Mouse (Mus musculus): ENCODE data around the gene Map2k3. TPM values are rescaled to one million over a fixed set of nuclear protein-coding genes. Genes with fewer than 3 reads are reported as not detected.

Map2k3 gene
- total and polyA plus RNA-seq, 3 experiments = 13.7 to 92.5 (median 35.5) TPM

DNA sequence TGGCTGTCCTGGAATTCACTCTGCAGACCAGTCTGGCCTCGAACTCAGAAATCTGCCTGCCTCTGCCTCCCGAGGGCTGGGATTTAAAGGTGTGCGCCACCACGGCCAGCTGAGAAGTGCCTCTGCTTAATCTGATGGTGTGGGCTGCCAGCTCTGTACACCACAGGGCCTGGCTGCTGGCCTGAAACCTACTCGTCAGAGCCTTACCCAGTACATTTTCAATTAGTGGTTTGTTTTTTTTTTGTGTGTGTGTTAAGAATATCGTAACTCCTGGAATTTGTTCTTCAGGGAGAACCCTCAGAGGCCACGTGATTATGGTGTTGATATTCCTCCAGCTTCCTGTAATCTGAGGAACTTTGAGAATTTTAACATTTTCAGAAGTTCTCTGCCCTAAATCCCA, 29.8 kb upstream of the Map2k3 start:
- Histone ChIP-seq H3K27me3 (replicated peaks) (no peaks in the 10 kb centered on the region), H3K4me3 (replicated peaks in 1 of 3; ENCODE audit: low read depth in 2 of 3, low read length in 2 of 3, poor library complexity in 1 of 3) (no peak overlapping the region), H3K79me2 (replicated peaks; ENCODE audit: control insufficient read depth, extremely low read depth, insufficient read depth, poor library complexity, severe bottlenecking) (no peaks in the 10 kb centered on the region), H3K4me2 (ENCODE audit: insufficient read depth, low read depth, poor library complexity, severe bottlenecking) (no peak overlapping the region), H3K27ac (ENCODE audit: insufficient read depth, low read depth) (no peak overlapping the region), H3K9ac (ENCODE audit: insufficient read depth, low read depth) (no peak overlapping the region), H3K4me1 (ENCODE audit: control insufficient read depth in 1 of 2, insufficient read depth in 2 of 2) (0 out of 4 replicates have a peak, but pooled peaks cover 0 to 2% of the 10 kb centered on the region in 2 experiments), H3K9me3 (replicated peaks; ENCODE audit: low read length) (no peaks in the 10 kb centered on the region), H3K36me3 (replicated peaks in 1 of 2; ENCODE audit: control insufficient read depth in 1 of 2, insufficient read depth in 1 of 2, low read length in 1 of 2) (peaks cover 13 to 35% of the 10 kb centered on the region in 2 experiments)
- DNase-seq (ENCODE audit: extremely low read depth) = no peak
- TF ChIP-seq MYC (IDR thresholded peaks at IDR 0.05; ENCODE audit: low read depth, low read length) (no peak), TBP (conservative IDR thresholded peaks at IDR 0.05; ENCODE audit: low read depth, low read length) (no peak), POLR2AphosphoS2 (IDR thresholded peaks at IDR 0.05; ENCODE audit: low read depth, low read length) (no peak), HCFC1 (IDR thresholded peaks at IDR 0.05; ENCODE audit: low read depth, low read length) (no peak), ZMIZ1 (IDR thresholded peaks at IDR 0.05; ENCODE audit: low read depth, low read length) (no peak), MAFK (IDR thresholded peaks at IDR 0.05; ENCODE audit: insufficient replicate concordance, low read length) (no peak)
- dilution Hi-C loops (cut with MboI; ENCODE audit: extremely low pct_ligation_motif_present, extremely low pct_unique_long_range_greater_than_20kb, low sequenced_read_pairs) (no loop called here), in situ Hi-C loops (cut with MboI; ENCODE audit: low pct_ligation_motif_present, low pct_unique_long_range_greater_than_20kb, low sequenced_read_pairs) (loop anchor here (10.0 kb wide), 1 partner anchor 143 kb away; no protein-coding TSS in a partner anchor)

DNA sequence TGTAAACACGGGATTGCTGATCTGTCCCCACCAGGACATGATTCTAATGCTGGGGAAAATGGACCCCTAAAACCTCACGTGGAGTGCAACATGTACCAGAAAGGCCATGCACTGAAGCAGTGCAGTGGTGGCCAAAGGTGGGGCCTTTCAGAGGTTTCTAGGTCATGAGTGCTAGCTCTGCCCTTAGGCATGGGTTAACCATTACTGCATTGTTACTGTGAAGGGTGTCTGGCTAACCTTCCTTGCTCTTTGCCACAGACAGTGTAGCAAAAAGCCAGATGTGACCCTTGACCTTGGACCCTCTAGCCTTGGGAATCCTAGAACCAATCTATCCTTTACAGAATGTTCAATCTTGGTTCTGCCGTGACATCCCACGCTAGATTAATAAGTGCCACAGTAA, 29.3 kb upstream of the Map2k3 start:
- no peaks in the 10 kb centered on the region for H3K27me3 ChIP-seq (replicated peaks)
- TF ChIP-seq HCFC1 (IDR thresholded peaks at IDR 0.05; ENCODE audit: low read depth, low read length) = no peak
- no peak for TF ChIP-seq ZC3H11A (IDR thresholded peaks at IDR 0.05; ENCODE audit: low read depth, low read length)
- no peak for TF ChIP-seq MXI1 (IDR thresholded peaks at IDR 0.05; ENCODE audit: low read depth, low read length)
- no peak for TF ChIP-seq ELF1 (IDR thresholded peaks at IDR 0.05; ENCODE audit: low read depth, low read length)
- no peak for TF ChIP-seq E2F4 (IDR thresholded peaks at IDR 0.05; ENCODE audit: insufficient replicate concordance, low read depth, low read length)
- no peak for TF ChIP-seq UBTF (IDR thresholded peaks at IDR 0.05; ENCODE audit: low read depth, low read length)
- no peak for TF ChIP-seq ZNF384 (IDR thresholded peaks at IDR 0.05; ENCODE audit: low read depth, low read length)
- no peak for TF ChIP-seq MAZ (IDR thresholded peaks at IDR 0.05; ENCODE audit: low read depth, low read length)
- TF ChIP-seq ZMIZ1 (IDR thresholded peaks at IDR 0.05; ENCODE audit: low read depth, low read length) = no peak
- peaks cover 13 to 35% of the 10 kb centered on the region in 2 experiments for H3K36me3 ChIP-seq (replicated peaks in 1 of 2; ENCODE audit: control insufficient read depth in 1 of 2, insufficient read depth in 1 of 2, low read length in 1 of 2)
- H3K79me2 ChIP-seq (replicated peaks; ENCODE audit: control insufficient read depth, extremely low read depth, insufficient read depth, poor library complexity, severe bottlenecking) = no peaks in the 10 kb centered on the region
- dilution Hi-C loops (cut with MboI; ENCODE audit: extremely low pct_ligation_motif_present, extremely low pct_unique_long_range_greater_than_20kb, low sequenced_read_pairs) = no loop called here
- H3K9me3 ChIP-seq (replicated peaks; ENCODE audit: low read length) = no peaks in the 10 kb centered on the region
- 0 out of 4 replicates have a peak, but pooled peaks cover 0 to 2% of the 10 kb centered on the region in 2 experiments for H3K4me1 ChIP-seq (ENCODE audit: control insufficient read depth in 1 of 2, insufficient read depth in 2 of 2)
- in situ Hi-C loops (cut with MboI; ENCODE audit: low pct_ligation_motif_present, low pct_unique_long_range_greater_than_20kb, low sequenced_read_pairs) = loop anchor here (10.0 kb wide), 1 partner anchor 142 kb away; no protein-coding TSS in a partner anchor
- no peak overlapping the region for H3K4me2 ChIP-seq (ENCODE audit: insufficient read depth, low read depth, poor library complexity, severe bottlenecking)
- H3K9ac ChIP-seq (ENCODE audit: insufficient read depth, low read depth) = no peak overlapping the region
- no peak overlapping the region for H3K4me3 ChIP-seq (replicated peaks in 1 of 3; ENCODE audit: low read depth in 2 of 3, low read length in 2 of 3, poor library complexity in 1 of 3)
- no peak for DNase-seq (ENCODE audit: extremely low read depth)
- H3K27ac ChIP-seq (ENCODE audit: insufficient read depth, low read depth) = no peak overlapping the region

All from CH12.LX (cell line).